Mouse (Mus musculus) left cerebral cortex, postnatal 4 days (tissue): Measurements from ENCODE around the gene Olfr1380. TPM values are rescaled to one million over a fixed set of nuclear protein-coding genes. Genes with fewer than 3 reads are reported as not detected.

Experiments used
- total RNA-seq, 2 experiments: library from RNA; stranded (reverse); gene quantifications; 2 replicates each; pipeline ENCODE4 v1.2.3; 2021

The Olfr1380 gene
- total RNA-seq, 2 experiments from 2014 or later, result not detected

Other genes starting within 250 kb of the Olfr1380 start
- gene Olfr1391, start 234.1 kb upstream of the Olfr1380 start, total RNA-seq, result not detected
- gene Olfr1390, start 221.7 kb upstream of the Olfr1380 start, total RNA-seq, result not detected
- gene Olfr1389, start 133.8 kb upstream of the Olfr1380 start, total RNA-seq, result not detected
- under 1 TPM; 0.58 to 0.74 TPM for gene Olfr1388, start 120.3 kb upstream of the Olfr1380 start, total RNA-seq
- gene Olfr1387, start 101.5 kb upstream of the Olfr1380 start, total RNA-seq, result not detected
- not detected for gene Olfr1386, start 91.8 kb upstream of the Olfr1380 start, total RNA-seq
- not detected for gene Olfr1385, start 67.8 kb upstream of the Olfr1380 start, total RNA-seq
- not detected for gene Olfr1384, start 50.2 kb upstream of the Olfr1380 start, total RNA-seq
- under 1 TPM in 1 of 2 experiments, not detected in 1; 0.56 TPM for gene Olfr1383, start 37.2 kb upstream of the Olfr1380 start, total RNA-seq
- not detected for gene Olfr1382, start 28.6 kb upstream of the Olfr1380 start, total RNA-seq
- not detected for gene Olfr1381, start 13.4 kb upstream of the Olfr1380 start, total RNA-seq
- gene Flt4, start 52.4 kb downstream of the Olfr1380 start, total RNA-seq, result 1 to 10 TPM; 3.8 to 4.2 TPM
- not detected for gene Scgb3a1, start 106.7 kb downstream of the Olfr1380 start, total RNA-seq
- 10 to 100 TPM; 86.2 to 89.2 TPM for gene Cnot6, start 155.8 kb downstream of the Olfr1380 start, total RNA-seq
- 10 to 100 TPM; 13.0 to 13.7 TPM for gene Gfpt2, start 237.3 kb downstream of the Olfr1380 start, total RNA-seq